Mouse (Mus musculus) lung, embryonic 16.5 days (tissue): Measurements from ENCODE around the gene Sec14l5. TPM values are rescaled to one million over a fixed set of nuclear protein-coding genes. Genes with fewer than 3 reads are reported as not detected.

Experiments
- ATAC-seq: fragments of 200-750 bp; cut with Nextera tagmentation; 2 replicates; pipeline ENCODE4 v1.8.0; 2017; ENCODE audit warnings: low read depth, mild to moderate bottlenecking, moderate library complexity
- H3K27ac ChIP-seq: fragments of 300-500 bp; sonication (generic); 2 replicates; pipeline ENCODE4 v1.5.1; 2014; ENCODE audit warnings: mild to moderate bottlenecking, control low read depth, low read length
- H3K27me3 ChIP-seq: fragments of 300-500 bp; sonication (generic); 2 replicates; pipeline ENCODE4 v1.6.1; 2014; ENCODE audit warnings: low read depth, low read length, mixed read lengths; ENCODE audit not compliant: control insufficient read depth, insufficient read depth
- H3K36me3 ChIP-seq: fragments of 300-500 bp; sonication (generic); 2 replicates; pipeline ENCODE4 v1.6.1; 2014; ENCODE audit warnings: low read length; ENCODE audit not compliant: control insufficient read depth, insufficient read depth
- H3K4me1 ChIP-seq: fragments of 300-500 bp; sonication (generic); replicated peaks from 2 replicates; pipeline ENCODE4 v1.6.1; 2014; ENCODE audit warnings: low read length, mixed read lengths; ENCODE audit not compliant: control insufficient read depth, insufficient read depth
- H3K4me2 ChIP-seq: fragments of 300-500 bp; sonication (generic); 2 replicates; pipeline ENCODE4 v1.6.1; 2014; ENCODE audit warnings: low read depth, low read length, control low read depth
- H3K4me3 ChIP-seq: fragments of 300-500 bp; sonication (generic); 2 replicates; pipeline ENCODE4 v1.5.1; 2014; ENCODE audit warnings: mild to moderate bottlenecking, low read length, control low read depth
- H3K9ac ChIP-seq: fragments of 300-500 bp; sonication (generic); 2 replicates; pipeline ENCODE4 v1.6.1; 2014; ENCODE audit warnings: low read length, control low read depth
- H3K9me3 ChIP-seq: fragments of 300-500 bp; sonication (generic); 2 replicates; pipeline ENCODE4 v1.6.1; 2016; ENCODE audit warnings: low read length; ENCODE audit not compliant: control insufficient read depth
- WGBS: fragments of 180-500 bp; shearing (Covaris S2); extraction: QIAGEN DNeasy Blood & Tissue Kit; methylation state at CpG from one replicate; pipeline ENCODE4 v1.1.7; 2014; 5-methylcytosine and 5-hydroxymethylcytosine counted together
- polyA plus RNA-seq: library from polyadenylated mRNA; unstranded; fragments of >200 nt; fragmentation: Nextera tagmentation; extraction: Ambion mirVana; gene quantifications from 2 replicates; pipeline ENCODE4 v1.2.1, GENCODE M21; 2015

Gene Sec14l5
- polyA plus RNA-seq, 1 experiment from 2014 or later, result 0.78 TPM

- no peaks in the 10 kb centered on the region for H3K27me3 ChIP-seq
- no peaks in the 10 kb centered on the region for H3K9me3 ChIP-seq
- no peak overlapping the region for H3K4me3 ChIP-seq
- no peak overlapping the region for H3K9ac ChIP-seq
- WGBS, result 67% methylated on average over 6 of the region's 6 CpGs
- no peak for ATAC-seq
- no peaks in the 10 kb centered on the region for H3K36me3 ChIP-seq
- H3K4me2 ChIP-seq, result no peak overlapping the region
- no peak overlapping the region for H3K27ac ChIP-seq
- H3K4me1 ChIP-seq, result no peaks in the 10 kb centered on the region
Observed at GRCm38 (mm10) chr16:5164327-5164726, 17.4 kb downstream of the Sec14l5 start.

- H3K4me3 ChIP-seq, result no peak overlapping the region
- H3K4me2 ChIP-seq, result no peak overlapping the region
- 74% methylated on average over 2 of the region's 2 CpGs for WGBS
- H3K36me3 ChIP-seq, result no peaks in the 10 kb centered on the region
- no peaks in the 10 kb centered on the region for H3K27me3 ChIP-seq
- no peak overlapping the region for H3K27ac ChIP-seq
- ATAC-seq, result no peak
- H3K9me3 ChIP-seq, result no peaks in the 10 kb centered on the region
- H3K9ac ChIP-seq, result no peak overlapping the region
- no peaks in the 10 kb centered on the region for H3K4me1 ChIP-seq
Observed at GRCm38 (mm10) chr16:5168038-5168437, 21.1 kb downstream of the Sec14l5 start.

- H3K27me3 ChIP-seq, result no peaks in the 10 kb centered on the region
- no peak overlapping the region for H3K4me3 ChIP-seq
- no peaks in the 10 kb centered on the region for H3K9me3 ChIP-seq
- no peak overlapping the region for H3K27ac ChIP-seq
- H3K9ac ChIP-seq, result no peak overlapping the region
- no peaks in the 10 kb centered on the region for H3K36me3 ChIP-seq
- no peaks in the 10 kb centered on the region for H3K4me1 ChIP-seq
- 63% methylated on average over 5 of the region's 5 CpGs for WGBS
- H3K4me2 ChIP-seq, result no peak overlapping the region
- ATAC-seq, result no peak
Observed at GRCm38 (mm10) chr16:5168829-5169228, 21.9 kb downstream of the Sec14l5 start.

GRCm38 (mm10) chr16:5172636-5173035 is 25.7 kb downstream of the Sec14l5 start:
- no peak for ATAC-seq
- Histone ChIP-seq H3K27me3 (no peaks in the 10 kb centered on the region), H3K9ac (no peak overlapping the region), H3K9me3 (no peaks in the 10 kb centered on the region), H3K27ac (no peak overlapping the region), H3K4me3 (no peak overlapping the region), H3K4me1 (no peaks in the 10 kb centered on the region), H3K4me2 (no peak overlapping the region), H3K36me3 (no peaks in the 10 kb centered on the region)
- WGBS, result 90% methylated on average over 6 of the region's 6 CpGs

GRCm38 (mm10) chr16:5183310-5183975 is 36.5 kb downstream of the Sec14l5 start:
- Histone ChIP-seq H3K4me2 (no peak overlapping the region), H3K27ac (no peak overlapping the region), H3K4me1 (no peaks in the 10 kb centered on the region), H3K27me3 (no peaks in the 10 kb centered on the region), H3K4me3 (no peak overlapping the region), H3K36me3 (no peaks in the 10 kb centered on the region), H3K9me3 (no peaks in the 10 kb centered on the region), H3K9ac (no peak overlapping the region)
- no peak for ATAC-seq
- WGBS, result 83% methylated on average over 18 of the region's 18 CpGs

- H3K9me3 ChIP-seq, result no peaks in the 10 kb centered on the region
- H3K4me2 ChIP-seq, result no peak overlapping the region
- no peak overlapping the region for H3K27ac ChIP-seq
- no peak overlapping the region for H3K4me3 ChIP-seq
- H3K36me3 ChIP-seq, result no peaks in the 10 kb centered on the region
- no peak overlapping the region for H3K9ac ChIP-seq
- no peaks in the 10 kb centered on the region for H3K27me3 ChIP-seq
- WGBS, result 48% methylated on average over 8 of the region's 8 CpGs
- H3K4me1 ChIP-seq, result no peaks in the 10 kb centered on the region
- no peak for ATAC-seq
Observed at GRCm38 (mm10) chr16:5184101-5184500, 37.2 kb downstream of the Sec14l5 start.

- Histone ChIP-seq H3K27ac (no peak overlapping the region), H3K4me2 (no peak overlapping the region), H3K4me1 (no peaks in the 10 kb centered on the region), H3K9me3 (no peaks in the 10 kb centered on the region), H3K36me3 (no peaks in the 10 kb centered on the region), H3K9ac (no peak overlapping the region), H3K27me3 (no peaks in the 10 kb centered on the region), H3K4me3 (no peak overlapping the region)
- no peak for ATAC-seq
- 78% methylated on average over 5 of the region's 5 CpGs for WGBS
Observed at GRCm38 (mm10) chr16:5184956-5185355, 38.0 kb downstream of the Sec14l5 start.

- no peaks in the 10 kb centered on the region for H3K9me3 ChIP-seq
- ATAC-seq, result no peak
- no peaks in the 10 kb centered on the region for H3K27me3 ChIP-seq
- no peak overlapping the region for H3K4me3 ChIP-seq
- 46% methylated on average over 7 of the region's 7 CpGs for WGBS
- no peak overlapping the region for H3K4me2 ChIP-seq
- no peak overlapping the region for H3K27ac ChIP-seq
- H3K9ac ChIP-seq, result no peak overlapping the region
- H3K4me1 ChIP-seq, result no peaks in the 10 kb centered on the region
- no peaks in the 10 kb centered on the region for H3K36me3 ChIP-seq
Observed at GRCm38 (mm10) chr16:5185691-5186090, 38.8 kb downstream of the Sec14l5 start.

- Histone ChIP-seq H3K27ac (no peak overlapping the region), H3K4me2 (no peak overlapping the region), H3K4me3 (no peak overlapping the region), H3K27me3 (no peaks in the 10 kb centered on the region), H3K9me3 (no peaks in the 10 kb centered on the region), H3K4me1 (no peaks in the 10 kb centered on the region), H3K36me3 (no peaks in the 10 kb centered on the region), H3K9ac (no peak overlapping the region)
- ATAC-seq, result no peak
- WGBS, result 54% methylated on average over 7 of the region's 7 CpGs
Observed at GRCm38 (mm10) chr16:5186234-5186633, 39.3 kb downstream of the Sec14l5 start.

- Histone ChIP-seq H3K4me1 (no peaks in the 10 kb centered on the region), H3K27me3 (no peaks in the 10 kb centered on the region), H3K36me3 (no peaks in the 10 kb centered on the region), H3K4me2 (no peak overlapping the region), H3K9ac (no peak overlapping the region), H3K9me3 (no peaks in the 10 kb centered on the region), H3K27ac (no peak overlapping the region), H3K4me3 (no peak overlapping the region)
- peak; percentile 45; the same call in 1 of the 2 replicates for ATAC-seq
- 22% methylated on average over 6 of the region's 6 CpGs for WGBS
Observed at GRCm38 (mm10) chr16:5195080-5195479, 48.2 kb downstream of the Sec14l5 start.
